Mouse (Mus musculus) megakaryocyte, embryonic 14.5 days (primary cell): ENCODE measurements around the gene Asb9. TPM values are rescaled to one million over a fixed set of nuclear protein-coding genes. Genes with fewer than 3 reads are reported as not detected.

Source experiments
- H3K27me3 ChIP-seq: replicated peaks from 2 replicates; pipeline ENCODE3; 2012; ENCODE audit warnings: inconsistent platforms
- H3K36me3 ChIP-seq: replicated peaks from 2 replicates; pipeline ENCODE3; 2012; ENCODE audit warnings: low read length, inconsistent platforms, mixed read lengths
- H3K4me1 ChIP-seq: 2 replicates; pipeline ENCODE4 v1.6.1; 2012; ENCODE audit warnings: inconsistent platforms
- H3K4me3 ChIP-seq: replicated peaks from 2 replicates; pipeline ENCODE3; 2012; ENCODE audit warnings: moderate library complexity, mild to moderate bottlenecking, inconsistent platforms
- H3K9me3 ChIP-seq: 2 replicates; pipeline ENCODE4 v1.6.1; 2012; ENCODE audit warnings: inconsistent platforms
- FLI1 ChIP-seq: IDR thresholded peaks from 2 replicates; pipeline ENCODE4 v1.6.1; 2012; ENCODE audit warnings: low read length, inconsistent platforms, mixed read lengths
- GATA1 ChIP-seq: IDR thresholded peaks from 3 replicates; pipeline ENCODE4 v1.6.1; 2012; ENCODE audit warnings: mixed read lengths, low read length, inconsistent platforms, borderline replicate concordance
- polyA plus RNA-seq: library from polyadenylated mRNA; stranded (reverse); fragments of >175 nt; gene quantifications from 2 replicates; pipeline ENCODE4 v1.2.3, GENCODE M21; 2012; ENCODE audit warnings: low replicate concordance; ENCODE audit not compliant: insufficient read depth

Gene Asb9
- polyA plus RNA-seq = not detected in 2 replicates

DNA sequence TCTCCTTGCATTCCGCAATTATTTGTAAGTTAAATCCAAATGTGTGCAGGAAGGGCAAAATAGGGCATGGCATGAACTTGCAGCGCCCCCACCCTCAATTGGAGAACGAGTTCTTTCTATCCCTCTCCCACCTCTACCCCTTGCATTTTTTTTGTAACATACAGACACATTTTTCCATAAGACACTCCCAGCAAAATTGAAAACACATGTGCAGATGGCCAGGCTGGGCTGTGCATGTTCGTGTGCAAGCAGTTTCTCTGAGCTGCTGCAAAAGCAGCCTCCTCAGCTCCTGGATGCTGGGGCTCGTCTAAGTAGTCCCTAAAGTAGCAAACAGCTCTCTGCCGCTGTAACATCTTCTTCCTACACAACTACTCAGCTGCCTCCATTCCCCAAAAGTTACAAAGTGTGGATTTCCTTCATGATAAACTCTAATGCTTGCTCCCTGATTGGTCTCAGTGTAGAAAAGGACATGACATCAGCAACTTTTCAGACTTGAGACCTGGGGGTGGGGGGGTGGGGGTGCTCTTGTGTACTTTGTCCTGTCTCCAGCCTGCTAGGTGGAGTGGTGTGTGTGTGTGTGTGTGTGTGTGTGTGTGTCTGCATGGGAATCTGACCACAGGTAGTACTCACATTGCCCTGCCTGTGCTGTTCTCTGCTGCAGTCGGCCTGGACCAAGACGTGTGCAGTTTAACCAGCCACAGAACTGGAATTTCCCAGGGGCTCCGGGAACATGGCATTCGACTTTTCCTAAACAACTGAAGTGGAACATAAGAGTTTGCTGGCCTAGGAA, at the start of gene Asb9:
Gene Asb9 (plus strand): TSS at position 619 of the 790 bp plus-strand sequence.
- Histone ChIP-seq H3K9me3 (no peaks in the 10 kb centered on the region), H3K27me3 (peaks cover 6% of the 10 kb centered on the region), H3K4me1 (no peaks in the 10 kb centered on the region), H3K4me3 (no peak within 1 kb of the TSS), H3K36me3 (no peaks in the 10 kb centered on the region)
- no peak for TF ChIP-seq GATA1
- TF ChIP-seq FLI1 = no peak

- no peak for TF ChIP-seq FLI1
- no peak for TF ChIP-seq GATA1
Measured at GRCm38 (mm10) chrX:164459205-164459878, 46.8 kb upstream of the Asb9 start.

GRCm38 (mm10) chrX:164502258-164502657, 3.9 kb upstream of the Asb9 start:
- no peaks in the 10 kb centered on the region for H3K36me3 ChIP-seq
- H3K4me3 ChIP-seq = no peak overlapping the region
- no peaks in the 10 kb centered on the region for H3K9me3 ChIP-seq
- H3K4me1 ChIP-seq = no peaks in the 10 kb centered on the region
- peaks cover 2% of the 10 kb centered on the region for H3K27me3 ChIP-seq
- TF ChIP-seq FLI1 (no peak), GATA1 (no peak)

More at GRCm38 (mm10) chrX:164459205-164459878, 46.8 kb upstream of the Asb9 start:
- Histone ChIP-seq H3K4me1 (no peaks in the 10 kb centered on the region), H3K9me3 (no peaks in the 10 kb centered on the region), H3K4me3 (no peak overlapping the region), H3K27me3 (peaks cover 13% of the 10 kb centered on the region), H3K36me3 (no peaks in the 10 kb centered on the region)

DNA sequence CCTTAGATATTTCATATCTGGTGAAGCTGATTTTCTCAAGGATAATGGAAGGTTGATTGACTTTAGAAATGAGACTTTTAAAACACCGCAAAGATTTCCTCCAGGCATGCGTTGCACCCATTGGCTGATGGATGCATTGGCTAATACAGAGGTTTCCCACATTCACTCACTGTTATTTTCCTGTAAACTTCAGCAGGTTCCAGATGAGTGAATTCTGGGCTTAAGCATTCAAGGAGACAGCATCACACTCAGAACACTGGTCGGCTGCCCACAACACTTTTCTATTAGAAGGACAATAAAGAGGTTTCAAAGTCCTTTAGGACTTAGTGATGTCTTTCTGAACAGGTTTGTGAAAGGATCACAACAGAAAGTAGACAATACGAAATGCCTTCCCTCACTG, 941 bp downstream of the Asb9 start:
- TF ChIP-seq GATA1 = no peak
- no peak for TF ChIP-seq FLI1
- no peaks in the 10 kb centered on the region for H3K36me3 ChIP-seq
- no peaks in the 10 kb centered on the region for H3K4me1 ChIP-seq
- no peaks in the 10 kb centered on the region for H3K9me3 ChIP-seq
- H3K4me3 ChIP-seq = no peak overlapping the region
- peaks cover 7% of the 10 kb centered on the region for H3K27me3 ChIP-seq

GRCm38 (mm10) chrX:164508728-164509127, 2.6 kb downstream of the Asb9 start:
- Histone ChIP-seq H3K9me3 (no peaks in the 10 kb centered on the region), H3K4me3 (no peak overlapping the region), H3K36me3 (no peaks in the 10 kb centered on the region), H3K27me3 (peaks cover 12% of the 10 kb centered on the region), H3K4me1 (no peaks in the 10 kb centered on the region)
- no peak for TF ChIP-seq GATA1
- no peak for TF ChIP-seq FLI1

- Histone ChIP-seq H3K36me3 (no peaks in the 10 kb centered on the region), H3K27me3 (peaks cover 2% of the 10 kb centered on the region), H3K9me3 (no peaks in the 10 kb centered on the region), H3K4me3 (no peak overlapping the region), H3K4me1 (no peaks in the 10 kb centered on the region)
- no peak for TF ChIP-seq FLI1
- no peak for TF ChIP-seq GATA1
Measured at GRCm38 (mm10) chrX:164522138-164522537, 16.0 kb downstream of the Asb9 start.

DNA sequence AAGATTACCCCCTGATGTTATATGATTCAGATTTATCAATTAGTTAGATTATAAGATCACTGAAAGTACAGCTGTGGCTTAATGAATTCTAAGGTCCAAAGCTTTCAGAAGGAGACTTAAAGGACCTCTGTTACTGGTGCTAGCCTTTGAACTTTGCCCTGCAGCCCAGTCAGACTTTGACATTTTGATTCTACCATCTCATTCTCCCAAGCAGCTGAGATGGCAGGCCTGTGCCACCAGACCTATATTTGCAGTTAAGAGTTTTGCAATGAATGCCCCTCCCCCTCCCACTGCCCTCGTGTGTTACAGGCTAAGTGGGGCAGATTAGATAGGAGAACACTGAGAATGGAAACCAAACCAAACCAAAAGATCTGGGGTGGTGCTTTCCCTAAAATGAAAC, 20.4 kb downstream of the Asb9 start:
- Histone ChIP-seq H3K4me3 (no peak overlapping the region), H3K4me1 (no peaks in the 10 kb centered on the region), H3K9me3 (no peaks in the 10 kb centered on the region), H3K27me3 (peaks cover 8% of the 10 kb centered on the region), H3K36me3 (no peaks in the 10 kb centered on the region)
- no peak for TF ChIP-seq GATA1
- no peak for TF ChIP-seq FLI1

DNA sequence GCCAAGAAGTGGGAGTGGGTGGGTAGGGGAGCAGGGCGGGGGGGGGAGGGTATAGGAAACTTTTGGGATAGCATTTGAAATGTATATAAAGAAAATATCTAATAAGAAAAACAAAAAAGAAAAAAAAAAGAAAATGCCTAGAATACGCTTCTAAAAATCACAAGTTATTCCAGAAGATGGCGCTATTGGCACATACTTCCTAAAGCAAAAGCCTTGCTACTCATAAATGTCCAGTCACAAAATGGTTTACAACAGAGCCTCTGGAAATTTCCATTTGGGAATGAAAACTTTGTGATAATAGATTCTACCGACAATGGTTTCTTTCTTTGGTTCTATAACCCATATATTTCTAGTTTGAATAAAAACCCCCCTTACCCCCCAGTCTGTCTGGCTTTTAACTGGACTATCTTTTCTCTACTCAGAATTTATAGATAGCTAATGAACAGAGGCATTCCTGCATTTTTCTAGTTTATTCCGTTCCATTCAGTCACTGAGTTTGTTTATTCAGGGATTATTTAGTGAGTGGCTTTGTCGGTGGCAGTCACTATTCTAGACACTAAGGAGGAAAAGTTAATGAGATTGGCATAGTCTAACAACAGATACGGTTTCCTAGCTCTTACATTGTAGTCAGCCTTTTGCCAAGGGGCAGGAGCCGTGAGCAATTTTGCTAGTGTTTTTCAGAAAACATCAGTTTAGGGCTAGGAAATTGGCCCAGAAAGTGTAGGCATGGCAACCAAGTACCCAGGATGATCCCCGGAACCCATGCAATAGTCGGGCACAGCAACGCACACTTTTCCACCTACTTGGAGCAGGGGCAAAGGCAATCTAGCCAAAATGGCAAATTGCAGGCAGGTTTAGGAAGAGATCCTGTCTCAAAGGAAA, 35.5 kb downstream of the Asb9 start:
- peaks cover 5% of the 10 kb centered on the region for H3K27me3 ChIP-seq
- no peaks in the 10 kb centered on the region for H3K4me1 ChIP-seq
- no peaks in the 10 kb centered on the region for H3K36me3 ChIP-seq
- no peak overlapping the region for H3K4me3 ChIP-seq
- TF ChIP-seq FLI1 = no peak
- TF ChIP-seq GATA1 = no peak
- H3K9me3 ChIP-seq = no peaks in the 10 kb centered on the region

- TF ChIP-seq GATA1 = no peak
- no peak for TF ChIP-seq FLI1
- Histone ChIP-seq H3K4me1 (no peaks in the 10 kb centered on the region), H3K27me3 (peaks cover 3% of the 10 kb centered on the region), H3K36me3 (no peaks in the 10 kb centered on the region), H3K9me3 (no peaks in the 10 kb centered on the region), H3K4me3 (no peak overlapping the region)
Measured at GRCm38 (mm10) chrX:164570195-164570594, 64.1 kb downstream of the Asb9 start.
